Mouse (Mus musculus) kidney, embryonic 14.5 days (tissue): ENCODE results near the gene Snip1. TPM values are rescaled to one million over a fixed set of nuclear protein-coding genes. Genes with fewer than 3 reads are reported as not detected.

ENCODE experiments used
- polyA plus RNA-seq: library from polyadenylated mRNA; unstranded; fragments of >200 nt; fragmentation: Nextera tagmentation; extraction: Ambion mirVana; gene quantifications from 2 replicates; pipeline ENCODE4 v1.2.1, GENCODE M21; 2014

Gene Snip1
- polyA plus RNA-seq, 1 experiment from 2014 or later = 36.9 TPM

Other genes with a start within 250 kb of the Snip1 start
- gene Yrdc, start 216.0 kb upstream of the Snip1 start, polyA plus RNA-seq = 40.4 and 49.8 TPM in 2 replicates
- 53.6 and 64.3 TPM in 2 replicates for gene 1110065P20Rik, start 215.5 kb upstream of the Snip1 start, polyA plus RNA-seq
- 0.66 and 0.81 TPM in 2 replicates for gene Maneal, start 204.5 kb upstream of the Snip1 start, polyA plus RNA-seq
- gene Epha10, start 185.8 kb upstream of the Snip1 start, polyA plus RNA-seq = 0.10 and 0.23 TPM in 2 replicates
- 4.8 and 5.0 TPM in 2 replicates for gene 9930104L06Rik, start 129.6 kb upstream of the Snip1 start, polyA plus RNA-seq
- gene Cdca8, start 127.4 kb upstream of the Snip1 start, polyA plus RNA-seq = 151 and 152 TPM in 2 replicates
- gene Rspo1, start 80.2 kb upstream of the Snip1 start, polyA plus RNA-seq = 40.0 and 44.8 TPM in 2 replicates
- gene Gnl2, start 50.1 kb upstream of the Snip1 start, polyA plus RNA-seq = 56.9 and 95.5 TPM in 2 replicates
- gene Dnali1, start 969 bp upstream of the Snip1 start, polyA plus RNA-seq = 0.11 TPM in 1 of 2 replicates, not detected in the other
- gene Meaf6, start 18.5 kb downstream of the Snip1 start, polyA plus RNA-seq = 64.3 and 72.1 TPM in 2 replicates
- 0.60 and 0.61 TPM in 2 replicates for gene Zc3h12a, start 61.2 kb downstream of the Snip1 start, polyA plus RNA-seq